Mouse (Mus musculus) stomach, embryonic 15.5 days (tissue): ENCODE measurements around the gene Cacfd1. TPM values are rescaled to one million over a fixed set of nuclear protein-coding genes. Genes with fewer than 3 reads are reported as not detected.

Experiments used
- ATAC-seq: fragments of 200-750 bp; cut with Nextera tagmentation; 2 replicates; pipeline ENCODE4 v1.8.0; 2017; ENCODE audit warnings: low read depth, moderate number of reproducible peaks, moderate TSS enrichment; ENCODE audit not compliant: insufficient read depth, low FRiP score
- H3K27ac ChIP-seq: fragments of 300-500 bp; sonication (generic); 2 replicates; pipeline ENCODE4 v1.5.1; 2015; ENCODE audit warnings: mild to moderate bottlenecking, inconsistent platforms
- H3K27me3 ChIP-seq: fragments of 300-500 bp; sonication (generic); replicated peaks from 2 replicates; pipeline ENCODE4 v1.6.1; 2015; ENCODE audit warnings: inconsistent platforms
- H3K36me3 ChIP-seq: fragments of 300-500 bp; sonication (generic); 2 replicates; pipeline ENCODE4 v1.6.1; 2015; ENCODE audit warnings: inconsistent platforms
- H3K4me1 ChIP-seq: fragments of 300-500 bp; sonication (generic); 2 replicates; pipeline ENCODE4 v1.6.1; 2015; ENCODE audit warnings: inconsistent platforms
- H3K4me2 ChIP-seq: fragments of 300-500 bp; sonication (generic); 2 replicates; pipeline ENCODE4 v1.6.1; 2015; ENCODE audit warnings: mild to moderate bottlenecking, inconsistent platforms
- H3K4me3 ChIP-seq: fragments of 300-500 bp; sonication (generic); replicated peaks from 2 replicates; pipeline ENCODE4 v1.5.1; 2015; ENCODE audit warnings: inconsistent platforms
- H3K9ac ChIP-seq: fragments of 300-500 bp; sonication (generic); 2 replicates; pipeline ENCODE4 v1.6.1; 2015; ENCODE audit warnings: inconsistent platforms
- H3K9me3 ChIP-seq: fragments of 300-500 bp; sonication (generic); 2 replicates; pipeline ENCODE4 v1.6.1; 2016; ENCODE audit warnings: inconsistent platforms
- WGBS: fragments of 180-500 bp; shearing (Covaris S2); methylation state at CpG from one replicate; pipeline ENCODE4 v1.1.7; 2015; 5-methylcytosine and 5-hydroxymethylcytosine counted together
- polyA plus RNA-seq: library from polyadenylated mRNA; unstranded; fragments of >200 nt; fragmentation: Nextera tagmentation; extraction: Ambion mirVana; gene quantifications from 2 replicates; pipeline ENCODE4 v1.2.1, GENCODE M21; 2015

The Cacfd1 gene
- polyA plus RNA-seq, 1 experiment from 2014 or later = 61.6 TPM

DNA sequence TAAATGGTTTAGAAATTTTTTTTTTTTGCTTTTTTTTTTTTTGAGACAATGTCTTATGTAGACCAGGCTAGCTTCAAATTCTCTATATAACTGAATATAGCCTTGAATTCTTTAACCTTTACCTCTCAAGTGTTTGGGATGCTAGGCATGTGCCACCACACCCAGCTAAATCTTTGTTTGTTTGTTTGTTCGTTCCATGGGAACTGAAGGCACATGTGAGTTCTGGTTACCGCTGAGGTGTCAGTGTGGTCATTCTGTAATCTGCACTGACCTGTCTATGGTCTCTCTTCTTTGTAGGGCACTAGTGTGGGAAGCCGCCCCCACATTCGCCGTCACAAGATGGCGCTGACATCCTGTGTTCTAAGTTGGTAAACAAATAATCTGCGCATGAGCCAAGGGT, 11.7 kb upstream of the Cacfd1 start:
- Histone ChIP-seq H3K9me3 (no peaks in the 10 kb centered on the region), H3K4me2 (no peak overlapping the region)

DNA sequence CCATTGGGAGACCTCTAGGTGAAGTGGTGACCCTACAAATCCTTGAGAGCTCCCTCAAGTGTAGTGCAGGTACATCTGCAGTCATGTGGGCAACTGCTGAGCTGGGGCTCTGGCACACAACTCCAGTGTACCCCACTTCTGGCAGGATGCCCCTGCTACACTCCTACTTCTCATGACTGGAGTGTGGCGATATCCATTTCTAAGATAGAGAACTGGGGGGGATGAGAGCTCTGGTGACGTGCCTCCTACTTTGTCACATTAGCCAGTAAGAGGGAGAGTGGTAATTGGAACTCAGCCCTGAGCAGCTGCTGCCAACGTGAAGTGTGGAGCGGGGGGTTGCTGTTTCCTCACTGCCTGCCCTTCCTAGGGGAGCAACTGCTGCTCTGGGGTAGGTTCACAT, 3.5 kb upstream of the Cacfd1 start:
- Histone ChIP-seq H3K4me1 (peaks cover 13% of the 10 kb centered on the region), H3K27me3 (no peaks in the 10 kb centered on the region), H3K36me3 (no peaks in the 10 kb centered on the region), H3K4me2 (no peak overlapping the region), H3K9ac (no peak overlapping the region), H3K9me3 (no peaks in the 10 kb centered on the region), H3K27ac (no peak overlapping the region), H3K4me3 (no peak overlapping the region)
- WGBS = 61% methylated on average over 4 of the region's 4 CpGs
- no peak for ATAC-seq

More for the DNA sequence above, 11.7 kb upstream of the Cacfd1 start:
- Histone ChIP-seq H3K27ac (no peak overlapping the region), H3K9ac (no peak overlapping the region), H3K4me3 (no peak overlapping the region), H3K36me3 (no peaks in the 10 kb centered on the region), H3K4me1 (no peaks in the 10 kb centered on the region), H3K27me3 (no peaks in the 10 kb centered on the region)
- WGBS = 91% methylated on average over 7 of the region's 7 CpGs
- ATAC-seq = no peak

DNA sequence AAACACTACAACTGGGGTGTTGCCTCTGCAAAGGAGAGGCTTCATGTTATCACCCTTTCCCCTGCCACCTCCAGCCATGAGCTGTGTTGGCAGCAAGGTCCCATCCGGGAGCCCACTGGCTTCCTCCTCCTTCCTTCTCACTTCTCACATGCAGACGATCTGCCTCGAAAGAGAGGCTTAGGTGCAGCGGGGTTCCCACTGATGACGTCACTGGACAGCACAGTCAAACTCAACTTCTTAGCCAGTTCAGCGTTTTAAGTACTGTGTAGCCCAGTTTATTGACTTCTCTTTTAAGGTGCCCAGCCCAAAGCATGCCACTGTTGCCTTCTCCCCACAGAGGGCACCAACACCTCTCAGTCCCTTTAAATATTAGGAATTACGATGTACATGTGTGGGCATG, 2.0 kb upstream of the Cacfd1 start:
- no peak for ATAC-seq
- no peaks in the 10 kb centered on the region for H3K9me3 ChIP-seq
- peaks cover 20% of the 10 kb centered on the region for H3K4me1 ChIP-seq
- no peak overlapping the region for H3K9ac ChIP-seq
- H3K4me3 ChIP-seq = no peak overlapping the region
- 64% methylated on average over 7 of the region's 7 CpGs for WGBS
- H3K36me3 ChIP-seq = no peaks in the 10 kb centered on the region
- no peak overlapping the region for H3K27ac ChIP-seq
- no peak overlapping the region for H3K4me2 ChIP-seq
- H3K27me3 ChIP-seq = no peaks in the 10 kb centered on the region

DNA sequence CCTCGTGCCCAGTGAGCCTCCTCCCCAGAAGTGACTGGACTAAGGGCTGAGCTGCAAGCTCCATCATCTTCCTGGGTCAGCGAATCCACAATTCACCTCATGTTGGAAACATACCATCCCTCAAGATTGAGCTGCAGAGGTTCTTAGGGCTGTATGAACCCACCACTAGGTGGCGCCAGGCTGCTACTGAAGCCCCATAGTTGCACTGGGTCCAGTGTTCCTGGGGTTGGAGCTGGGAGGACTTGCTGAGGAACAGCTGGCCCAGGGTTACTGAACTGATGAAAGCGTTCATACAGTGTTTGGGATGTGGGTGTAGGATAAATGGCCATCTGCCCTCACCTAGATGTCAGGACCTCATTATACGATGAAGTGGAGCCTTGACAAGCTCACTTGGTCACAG, 8.1 kb downstream of the Cacfd1 start:
- Histone ChIP-seq H3K27ac (no peak overlapping the region), H3K9me3 (no peaks in the 10 kb centered on the region), H3K9ac (no peak overlapping the region), H3K4me1 (no peaks in the 10 kb centered on the region), H3K4me3 (no peak overlapping the region), H3K27me3 (no peaks in the 10 kb centered on the region), H3K4me2 (no peak overlapping the region), H3K36me3 (peaks cover 40% of the 10 kb centered on the region)
- 54% methylated on average over 5 of the region's 5 CpGs for WGBS
- ATAC-seq = no peak

DNA sequence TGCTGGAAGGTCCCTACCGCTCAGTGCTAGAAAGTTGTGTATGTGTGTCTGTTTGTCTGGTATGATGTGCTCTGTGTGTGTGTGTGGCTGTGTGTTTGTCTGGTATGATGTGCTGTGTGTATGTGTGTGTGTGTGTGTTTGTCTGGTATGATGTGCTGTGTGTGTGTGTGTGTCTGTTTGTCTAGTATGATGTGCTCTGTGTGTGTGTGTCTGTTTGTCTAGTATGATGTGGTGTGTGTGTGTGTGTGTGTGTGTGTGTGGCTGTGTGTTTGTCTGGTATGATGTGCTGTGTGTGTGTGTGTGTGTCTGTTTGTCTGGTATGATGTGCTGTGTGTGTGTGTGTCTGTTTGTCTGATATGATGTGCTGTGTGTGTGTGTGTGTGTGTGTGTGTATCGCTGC, 9.8 kb downstream of the Cacfd1 start:
- H3K9me3 ChIP-seq = no peaks in the 10 kb centered on the region
- 88% methylated on average over 2 of the region's 2 CpGs for WGBS
- no peaks in the 10 kb centered on the region for H3K27me3 ChIP-seq
- no peak overlapping the region for H3K27ac ChIP-seq
- H3K9ac ChIP-seq = no peak overlapping the region
- H3K4me3 ChIP-seq = no peak overlapping the region
- H3K4me1 ChIP-seq = no peaks in the 10 kb centered on the region
- peaks cover 30% of the 10 kb centered on the region for H3K36me3 ChIP-seq
- no peak for ATAC-seq
- no peak overlapping the region for H3K4me2 ChIP-seq

DNA sequence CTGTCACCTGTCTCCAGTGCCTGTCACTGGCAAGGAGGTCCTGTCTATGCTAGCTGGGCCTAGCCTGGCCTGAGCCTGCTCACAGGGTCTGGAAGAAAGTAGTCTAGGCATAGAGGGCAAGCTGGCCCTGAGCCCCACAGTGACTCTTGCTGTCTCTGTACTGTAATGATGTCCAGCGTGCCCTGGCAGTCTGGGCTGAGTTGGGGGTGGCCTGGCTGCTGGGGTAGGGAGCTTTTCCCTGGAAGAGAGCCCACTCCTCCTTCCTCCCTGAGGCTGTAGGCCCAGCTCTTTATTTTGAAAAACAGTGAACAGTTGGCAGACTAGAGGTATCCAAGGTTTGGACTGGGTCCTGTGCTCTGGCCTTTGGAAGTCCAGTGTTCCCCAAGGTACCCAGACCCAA, 11.4 kb downstream of the Cacfd1 start:
- WGBS = 84% methylated on average over 1 of the region's 1 CpGs
- H3K36me3 ChIP-seq = peaks cover 18% of the 10 kb centered on the region
- 0 out of 2 replicates have a peak, but pooled peaks cover 6% of the 10 kb centered on the region for H3K27me3 ChIP-seq
- H3K9me3 ChIP-seq = no peaks in the 10 kb centered on the region
- H3K27ac ChIP-seq = no peak overlapping the region
- ATAC-seq = no peak
- H3K9ac ChIP-seq = no peak overlapping the region
- no peaks in the 10 kb centered on the region for H3K4me1 ChIP-seq
- no peak overlapping the region for H3K4me2 ChIP-seq
- H3K4me3 ChIP-seq = no peak overlapping the region

DNA sequence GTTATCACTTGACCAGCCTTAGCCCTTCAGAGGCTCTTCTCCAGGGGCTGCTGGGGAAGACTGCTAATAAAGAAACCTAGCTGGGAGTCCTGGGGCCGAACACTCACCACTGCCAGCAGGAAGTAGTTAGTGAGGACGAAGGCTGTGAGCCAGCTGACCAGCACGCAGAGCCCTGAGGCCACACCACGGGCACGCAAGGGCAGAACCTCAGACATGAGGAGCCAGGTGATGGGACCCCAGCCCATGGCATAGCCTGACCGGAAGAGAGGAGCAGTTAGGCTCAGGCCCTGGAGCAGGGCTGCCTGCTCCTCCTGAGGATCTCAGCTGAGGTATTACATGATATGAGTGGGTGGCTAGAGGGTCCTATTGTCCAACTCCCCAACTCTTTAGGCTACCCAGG, 12.9 kb downstream of the Cacfd1 start:
- peaks cover 15% of the 10 kb centered on the region for H3K36me3 ChIP-seq
- H3K4me1 ChIP-seq = no peaks in the 10 kb centered on the region
- no peak overlapping the region for H3K27ac ChIP-seq
- no peak overlapping the region for H3K4me3 ChIP-seq
- no peaks in the 10 kb centered on the region for H3K9me3 ChIP-seq
- no peak overlapping the region for H3K9ac ChIP-seq
- ATAC-seq = no peak
- H3K4me2 ChIP-seq = no peak overlapping the region
- WGBS = 78% methylated on average over 6 of the region's 6 CpGs
- H3K27me3 ChIP-seq = 0 out of 2 replicates have a peak, but pooled peaks cover 8% of the 10 kb centered on the region

DNA sequence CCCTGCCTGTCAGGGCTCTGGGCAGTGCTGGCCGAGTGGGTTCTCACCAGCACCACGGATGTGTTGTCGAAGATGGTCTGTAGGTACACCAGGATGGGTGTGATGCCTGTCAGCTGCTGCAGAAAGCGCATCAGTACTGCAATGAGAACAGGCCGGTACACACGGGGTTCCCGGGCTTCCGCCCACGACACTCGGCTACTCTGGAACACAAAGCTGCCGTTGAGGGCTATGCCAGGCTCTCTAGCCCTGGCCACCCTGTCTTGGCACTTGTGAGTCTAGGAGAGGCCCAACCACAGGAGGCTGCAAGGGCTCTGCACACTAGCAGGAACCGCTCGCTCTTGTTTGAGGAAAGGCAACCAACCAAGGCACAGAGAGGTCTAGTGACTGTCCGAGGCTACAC, 14.4 kb downstream of the Cacfd1 start:
- Histone ChIP-seq H3K9me3 (no peaks in the 10 kb centered on the region), H3K4me1 (0 out of 2 replicates have a peak, but pooled peaks cover 5% of the 10 kb centered on the region), H3K27ac (no peak overlapping the region), H3K36me3 (peaks cover 3% of the 10 kb centered on the region), H3K9ac (no peak overlapping the region), H3K27me3 (0 out of 2 replicates have a peak, but pooled peaks cover 8% of the 10 kb centered on the region), H3K4me2 (no peak overlapping the region), H3K4me3 (no peak overlapping the region)
- no peak for ATAC-seq
- 77% methylated on average over 14 of the region's 14 CpGs for WGBS

DNA sequence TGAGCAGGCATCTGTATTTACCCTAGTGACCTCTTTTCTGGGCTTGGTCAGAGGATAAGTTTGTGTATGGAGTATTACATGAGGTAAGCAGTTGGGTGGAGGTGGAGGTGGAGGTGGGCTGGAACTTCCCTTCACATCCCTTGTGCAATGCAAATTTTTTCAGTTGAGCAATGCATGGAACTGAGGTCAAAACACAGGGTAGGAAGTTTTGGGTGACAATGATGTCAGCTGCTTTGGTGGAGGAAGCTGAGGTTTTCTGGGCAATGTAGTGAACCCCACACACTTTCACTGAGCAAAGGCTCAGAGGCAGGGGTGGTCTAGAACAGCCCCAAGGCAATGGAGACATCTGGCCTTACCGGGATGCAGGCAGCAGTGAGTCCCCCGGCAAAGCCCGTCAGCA, 15.8 kb downstream of the Cacfd1 start:
- H3K27ac ChIP-seq = no peak overlapping the region
- WGBS = 83% methylated on average over 3 of the region's 3 CpGs
- ATAC-seq = no peak
- no peaks in the 10 kb centered on the region for H3K9me3 ChIP-seq
- H3K27me3 ChIP-seq = 0 out of 2 replicates have a peak, but pooled peaks cover 8% of the 10 kb centered on the region
- H3K4me2 ChIP-seq = no peak overlapping the region
- no peak overlapping the region for H3K4me3 ChIP-seq
- no peak overlapping the region for H3K9ac ChIP-seq
- no peaks in the 10 kb centered on the region for H3K36me3 ChIP-seq
- H3K4me1 ChIP-seq = 0 out of 2 replicates have a peak, but pooled peaks cover 5% of the 10 kb centered on the region

DNA sequence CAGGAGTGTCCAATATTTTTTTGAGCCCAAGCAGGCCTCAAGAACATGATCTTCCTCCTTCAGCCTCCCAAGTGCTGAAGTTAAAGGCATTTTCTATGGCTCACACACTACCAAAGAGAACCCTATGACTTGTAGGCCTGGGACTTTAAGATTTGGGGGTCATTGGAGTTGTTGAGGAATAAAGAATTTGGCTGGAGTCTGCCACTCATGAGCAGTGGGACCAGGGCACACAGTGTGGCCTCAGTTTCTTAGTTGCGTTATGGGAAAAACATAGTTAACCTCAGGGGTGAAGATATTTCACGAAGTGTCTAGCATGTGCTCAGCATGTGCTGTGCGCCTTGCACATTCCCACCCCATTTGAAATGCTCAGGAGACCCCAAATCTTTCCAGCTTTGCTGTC, 16.6 kb downstream of the Cacfd1 start:
- Histone ChIP-seq H3K4me3 (no peak overlapping the region), H3K4me2 (no peak overlapping the region), H3K4me1 (0 out of 2 replicates have a peak, but pooled peaks cover 5% of the 10 kb centered on the region), H3K27ac (no peak overlapping the region), H3K27me3 (0 out of 2 replicates have a peak, but pooled peaks cover 8% of the 10 kb centered on the region), H3K9me3 (no peaks in the 10 kb centered on the region), H3K9ac (no peak overlapping the region), H3K36me3 (no peaks in the 10 kb centered on the region)
- ATAC-seq = no peak
- WGBS = 90% methylated on average over 3 of the region's 3 CpGs

DNA sequence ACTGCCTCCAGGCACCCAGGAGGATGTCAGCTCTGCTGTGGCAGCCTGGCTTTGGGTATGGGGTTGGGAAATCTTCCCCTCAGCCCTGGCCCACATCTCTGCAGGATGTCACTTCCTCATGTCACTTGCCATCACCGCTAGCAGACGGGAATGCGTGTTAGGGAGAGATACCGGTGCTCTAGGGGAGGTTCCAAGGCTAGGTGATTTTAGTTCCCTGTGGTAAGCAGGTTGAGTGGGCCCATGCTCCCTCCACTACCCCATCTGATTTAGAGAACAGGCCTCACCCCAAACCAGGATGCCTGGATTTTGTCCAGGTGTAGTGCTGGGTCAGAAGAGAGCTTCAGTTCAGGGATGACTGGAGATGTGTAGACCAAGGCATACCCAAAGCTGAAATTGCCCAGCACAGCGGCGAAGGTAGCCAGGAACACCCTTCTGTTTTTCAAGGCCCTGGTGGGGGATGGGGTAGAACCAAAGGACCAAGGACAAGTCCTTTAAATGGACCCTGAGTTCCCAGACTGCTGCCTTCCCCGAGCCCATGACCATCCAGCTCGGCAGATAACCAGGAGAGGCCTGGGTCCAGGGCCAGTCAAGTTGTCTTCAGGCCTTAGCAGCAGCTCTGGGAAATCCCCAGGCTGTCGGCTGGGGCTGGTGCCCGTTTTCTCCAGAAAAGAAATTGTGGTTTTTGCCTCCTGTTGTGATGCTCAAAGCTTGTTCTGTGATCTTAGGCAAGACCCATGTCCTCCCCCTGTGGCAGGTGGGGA, 17.3 kb downstream of the Cacfd1 start:
- H3K4me3 ChIP-seq = no peak overlapping the region
- 70% methylated on average over 10 of the region's 10 CpGs for WGBS
- H3K4me1 ChIP-seq = 0 out of 2 replicates have a peak, but pooled peaks cover 5% of the 10 kb centered on the region
- H3K9ac ChIP-seq = no peak overlapping the region
- no peaks in the 10 kb centered on the region for H3K9me3 ChIP-seq
- no peak overlapping the region for H3K27ac ChIP-seq
- 0 out of 2 replicates have a peak overlapping the region, but pooled peaks have one; percentile 58 for H3K4me2 ChIP-seq
- no peak for ATAC-seq
- no peaks in the 10 kb centered on the region for H3K36me3 ChIP-seq
- 0 out of 2 replicates have a peak, but pooled peaks cover 8% of the 10 kb centered on the region for H3K27me3 ChIP-seq

DNA sequence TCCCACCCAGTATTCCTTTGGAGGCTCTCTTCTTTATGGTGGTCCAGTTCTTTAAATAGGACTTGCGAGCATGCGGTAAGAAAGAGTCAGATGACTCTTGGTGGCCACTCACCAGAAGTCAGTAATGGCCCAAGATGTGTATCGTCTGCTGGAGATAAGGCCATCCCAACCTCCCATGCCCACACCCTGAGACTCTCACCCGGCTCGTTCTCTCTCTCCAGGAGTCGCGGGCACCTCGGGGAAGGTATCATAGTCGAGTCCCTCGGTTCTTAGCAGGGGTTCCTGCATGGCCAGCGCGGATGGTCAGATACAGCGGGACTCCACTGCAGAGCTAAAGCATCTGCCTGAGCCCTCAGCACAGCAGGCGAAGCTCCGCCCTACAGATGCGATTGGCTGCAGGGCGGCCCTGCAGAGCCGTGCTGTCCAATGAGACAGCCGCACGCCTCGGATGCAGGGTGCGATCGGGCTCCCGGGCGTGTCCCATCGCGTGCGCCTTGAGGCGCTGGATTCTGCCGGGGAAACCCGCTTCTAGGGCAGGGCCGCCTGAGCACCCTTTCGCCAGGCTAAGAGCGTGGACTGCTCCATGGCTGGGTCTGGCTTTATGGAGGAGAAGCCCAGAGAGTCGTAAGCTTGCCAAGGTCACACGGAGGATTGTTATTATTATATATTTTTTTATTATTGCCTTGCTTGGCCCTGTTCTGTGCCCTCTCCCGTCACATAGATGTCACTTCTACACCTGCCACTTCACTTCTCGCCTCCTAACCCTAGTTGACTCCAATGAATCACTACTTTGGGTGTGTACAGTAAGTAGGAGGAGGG, 18.1 kb downstream of the Cacfd1 start, which contains the start of gene Slc2a6:
TSS of gene Slc2a6 (minus strand) at position 381 of the 819 bp plus-strand sequence.
- peak; percentile 96 for ATAC-seq
- no peaks in the 10 kb centered on the region for H3K36me3 ChIP-seq
- H3K9ac ChIP-seq = no peak within 1 kb of the TSS
- H3K27me3 ChIP-seq = 0 out of 2 replicates have a peak, but pooled peaks cover 8% of the 10 kb centered on the region
- H3K27ac ChIP-seq = no peak within 1 kb of the TSS
- peak within 1 kb of the TSS; percentile 22 for H3K4me3 ChIP-seq
- no peaks in the 10 kb centered on the region for H3K9me3 ChIP-seq
- H3K4me2 ChIP-seq = peak within 1 kb of the TSS; percentile 58
- 0 out of 2 replicates have a peak, but pooled peaks cover 5% of the 10 kb centered on the region for H3K4me1 ChIP-seq
- WGBS = 3% methylated on average over 38 of the region's 38 CpGs
